Mouse (Mus musculus) hindbrain, embryonic 13.5 days (tissue): ENCODE measurements around the gene Eef2kmt. TPM values are rescaled to one million over a fixed set of nuclear protein-coding genes. Genes with fewer than 3 reads are reported as not detected.

ENCODE experiments used
- ATAC-seq: fragments of 200-750 bp; cut with Nextera tagmentation; 2 replicates; pipeline ENCODE4 v1.8.0; 2017; ENCODE audit warnings: moderate TSS enrichment; ENCODE audit not compliant: low FRiP score
- H3K27ac ChIP-seq: fragments of 300-500 bp; sonication (generic); 2 replicates; pipeline ENCODE4 v1.5.1; 2015; ENCODE audit warnings: inconsistent platforms, mild to moderate bottlenecking, moderate library complexity
- H3K27me3 ChIP-seq: fragments of 300-500 bp; sonication (generic); 2 replicates; pipeline ENCODE4 v1.6.1; 2015; ENCODE audit warnings: mild to moderate bottlenecking, inconsistent platforms
- H3K36me3 ChIP-seq: fragments of 300-500 bp; sonication (generic); 2 replicates; pipeline ENCODE4 v1.6.1; 2015; ENCODE audit warnings: mild to moderate bottlenecking, inconsistent platforms
- H3K4me1 ChIP-seq: fragments of 300-500 bp; sonication (generic); replicated peaks from 2 replicates; pipeline ENCODE4 v1.6.1; 2015; ENCODE audit warnings: inconsistent platforms
- H3K4me2 ChIP-seq: fragments of 300-500 bp; sonication (generic); 2 replicates; pipeline ENCODE4 v1.6.1; 2015; ENCODE audit warnings: inconsistent platforms, mild to moderate bottlenecking, moderate library complexity
- H3K4me3 ChIP-seq: fragments of 300-500 bp; sonication (generic); 2 replicates; pipeline ENCODE4 v1.5.1; 2015; ENCODE audit warnings: mild to moderate bottlenecking, inconsistent platforms
- H3K9ac ChIP-seq: fragments of 300-500 bp; sonication (generic); 2 replicates; pipeline ENCODE4 v1.6.1; 2015; ENCODE audit warnings: mild to moderate bottlenecking, inconsistent platforms
- H3K9me3 ChIP-seq: fragments of 300-500 bp; sonication (generic); 2 replicates; pipeline ENCODE4 v1.6.1; 2016; ENCODE audit warnings: inconsistent platforms
- WGBS: fragments of 180-500 bp; shearing (Covaris S2); methylation state at CpG from one replicate; pipeline ENCODE4 v1.1.7; 2015; 5-methylcytosine and 5-hydroxymethylcytosine counted together
- polyA plus RNA-seq: library from polyadenylated mRNA; unstranded; fragments of >200 nt; fragmentation: Nextera tagmentation; extraction: Ambion mirVana; gene quantifications from 2 replicates; pipeline ENCODE4 v1.2.1, GENCODE M21; 2015

The Eef2kmt gene
- polyA plus RNA-seq, 1 experiment from 2014 or later: 11.4 TPM

DNA sequence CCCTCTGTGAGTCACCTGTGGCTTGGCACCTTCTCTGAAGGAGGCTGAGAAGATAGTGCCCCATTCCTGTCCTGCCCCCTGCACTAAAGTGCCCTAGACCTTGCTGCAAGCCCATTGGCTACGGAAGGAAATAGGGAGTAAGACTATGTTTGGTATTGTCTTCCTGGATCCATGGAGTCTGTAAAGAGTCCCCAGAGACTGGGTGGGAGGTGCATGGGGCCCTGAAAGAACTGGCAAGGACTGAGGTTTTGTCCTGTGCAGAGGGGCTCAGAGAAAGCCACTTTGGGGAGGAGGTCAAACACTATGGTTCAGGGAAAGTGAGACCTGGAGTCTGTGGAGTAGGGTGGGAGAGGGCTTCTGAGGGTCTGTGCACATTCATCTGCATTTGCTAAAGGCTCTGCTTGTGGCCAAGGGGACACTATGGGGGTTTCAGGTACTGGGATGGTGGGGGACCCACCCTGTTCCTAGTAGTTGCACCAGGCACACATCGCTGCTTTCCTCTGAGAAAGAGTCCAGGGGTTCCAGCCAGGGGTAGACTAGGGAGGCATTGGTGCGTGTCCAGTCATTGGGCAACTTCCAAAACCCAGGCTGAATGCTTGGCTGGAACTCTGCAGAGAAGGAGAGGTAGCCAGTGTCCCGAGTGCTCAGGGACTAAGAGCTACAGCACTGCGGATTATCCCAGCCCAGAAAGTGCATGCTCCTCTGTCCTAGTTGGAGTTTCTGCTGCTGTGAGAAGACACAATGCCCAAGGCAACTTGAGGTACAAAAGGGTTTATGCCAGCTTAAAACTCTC, 38.2 kb downstream of the Eef2kmt start:
- no peak overlapping the region for H3K27ac ChIP-seq
- H3K4me2 ChIP-seq: no peak overlapping the region
- WGBS: 73% methylated on average over 5 of the region's 5 CpGs
- no peaks in the 10 kb centered on the region for H3K36me3 ChIP-seq
- no peaks in the 10 kb centered on the region for H3K4me1 ChIP-seq
- ATAC-seq: no peak
- H3K27me3 ChIP-seq: peaks cover 28% of the 10 kb centered on the region; the same call in 1 of the 2 replicates
- no peak overlapping the region for H3K9ac ChIP-seq
- H3K4me3 ChIP-seq: no peak overlapping the region
- no peaks in the 10 kb centered on the region for H3K9me3 ChIP-seq

DNA sequence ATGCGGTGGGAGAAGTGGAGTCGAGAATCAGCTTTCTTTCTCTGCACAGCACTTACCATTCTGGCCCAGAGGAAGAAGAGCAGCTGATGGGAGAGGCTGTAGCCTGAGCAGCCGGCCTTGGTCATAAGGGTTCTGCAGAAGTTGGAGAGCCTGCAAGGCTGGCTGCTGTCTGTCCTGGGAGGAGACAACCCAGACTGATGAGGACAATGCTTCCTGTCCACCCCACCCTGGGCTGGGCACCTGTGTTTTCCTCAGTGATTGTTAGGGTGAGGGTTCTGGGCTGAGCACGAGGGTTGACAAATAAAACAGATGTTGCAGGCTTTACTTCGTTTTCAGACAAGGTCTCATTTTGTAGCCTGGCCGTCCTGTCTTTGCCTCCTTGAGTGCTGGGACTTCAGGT, 39.1 kb downstream of the Eef2kmt start:
- Histone ChIP-seq H3K27ac (no peak overlapping the region), H3K9me3 (no peaks in the 10 kb centered on the region), H3K4me2 (no peak overlapping the region), H3K36me3 (no peaks in the 10 kb centered on the region), H3K27me3 (peaks cover 23% of the 10 kb centered on the region; the same call in 1 of the 2 replicates), H3K4me3 (no peak overlapping the region), H3K4me1 (no peaks in the 10 kb centered on the region), H3K9ac (no peak overlapping the region)
- ATAC-seq: no peak
- 73% methylated on average over 6 of the region's 6 CpGs for WGBS

DNA sequence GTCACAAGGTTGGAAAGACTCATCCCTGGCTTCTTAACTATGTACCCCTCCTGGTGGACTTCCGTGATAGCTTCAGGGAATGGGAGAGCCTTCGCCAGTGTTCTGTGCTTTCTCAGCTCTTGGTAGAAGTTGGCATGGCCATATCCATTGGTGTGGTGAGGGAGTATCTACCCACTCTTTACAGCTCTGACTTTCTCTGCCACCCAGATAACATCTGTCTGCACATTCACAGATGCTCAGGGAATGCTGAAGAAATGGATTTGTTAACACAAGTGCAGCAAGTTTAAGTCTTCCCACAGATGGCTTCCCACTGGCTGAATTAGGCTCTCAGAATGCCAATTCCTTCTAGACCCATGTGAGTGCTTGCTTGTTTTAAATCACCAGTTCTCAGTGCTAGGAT, 41.7 kb downstream of the Eef2kmt start:
- Histone ChIP-seq H3K4me1 (no peaks in the 10 kb centered on the region), H3K9ac (no peak overlapping the region), H3K4me2 (no peak overlapping the region), H3K27ac (no peak overlapping the region), H3K9me3 (no peaks in the 10 kb centered on the region), H3K36me3 (no peaks in the 10 kb centered on the region), H3K4me3 (no peak overlapping the region), H3K27me3 (0 out of 2 replicates have a peak, but pooled peaks cover 23% of the 10 kb centered on the region)
- ATAC-seq: no peak
- WGBS: 95% methylated on average over 2 of the region's 2 CpGs

DNA sequence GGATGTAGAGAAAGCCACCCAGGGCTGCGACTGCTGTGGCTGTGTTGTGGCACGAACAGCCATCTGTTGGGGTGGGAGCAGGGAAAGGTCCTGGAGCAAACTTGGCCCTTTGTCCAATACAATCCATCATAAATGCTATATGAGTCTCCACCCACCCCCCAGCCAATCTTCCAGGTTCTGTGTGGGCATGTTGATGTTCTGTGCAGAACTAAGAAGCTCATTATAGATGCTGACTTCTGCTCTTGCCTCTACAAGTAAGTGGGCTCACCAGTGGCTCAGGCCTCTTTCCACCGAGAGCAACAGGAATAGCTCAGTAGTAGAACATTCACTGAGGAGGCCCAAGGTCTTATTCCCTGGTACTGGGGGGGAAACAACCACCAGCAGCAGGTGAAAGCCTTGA, 43.6 kb downstream of the Eef2kmt start:
- ATAC-seq: no peak
- no peak overlapping the region for H3K27ac ChIP-seq
- no peak overlapping the region for H3K9ac ChIP-seq
- H3K4me3 ChIP-seq: no peak overlapping the region
- 0 out of 2 replicates have a peak, but pooled peaks cover 13% of the 10 kb centered on the region for H3K27me3 ChIP-seq
- no peak overlapping the region for H3K4me2 ChIP-seq
- no peaks in the 10 kb centered on the region for H3K36me3 ChIP-seq
- H3K4me1 ChIP-seq: no peaks in the 10 kb centered on the region
- 86% methylated on average over 3 of the region's 3 CpGs for WGBS
- no peaks in the 10 kb centered on the region for H3K9me3 ChIP-seq

DNA sequence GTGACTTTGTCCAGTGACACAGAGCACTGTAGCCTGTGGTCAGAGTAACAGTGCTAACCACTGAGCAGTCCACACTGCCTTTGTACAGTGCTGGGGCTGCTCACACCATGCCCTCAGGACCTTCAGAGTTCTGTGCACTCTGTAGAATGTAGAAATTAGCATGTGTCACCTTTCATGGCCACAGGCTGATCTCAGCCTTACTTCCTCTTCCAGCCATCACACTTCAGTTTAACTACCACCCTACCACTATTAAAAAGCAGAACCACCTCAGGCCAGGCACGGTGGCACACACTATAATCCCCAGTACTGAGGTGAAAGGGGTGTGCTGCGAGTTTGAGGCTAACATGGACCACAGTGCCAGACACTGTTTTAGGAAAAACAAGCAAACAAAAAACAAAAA, 45.4 kb downstream of the Eef2kmt start:
- Histone ChIP-seq H3K4me1 (no peaks in the 10 kb centered on the region), H3K27ac (no peak overlapping the region), H3K4me2 (no peak overlapping the region), H3K27me3 (peaks cover 11% of the 10 kb centered on the region; the same call in 1 of the 2 replicates), H3K36me3 (no peaks in the 10 kb centered on the region), H3K4me3 (no peak overlapping the region), H3K9ac (no peak overlapping the region), H3K9me3 (no peaks in the 10 kb centered on the region)
- ATAC-seq: no peak
- 81% methylated on average over 2 of the region's 2 CpGs for WGBS

DNA sequence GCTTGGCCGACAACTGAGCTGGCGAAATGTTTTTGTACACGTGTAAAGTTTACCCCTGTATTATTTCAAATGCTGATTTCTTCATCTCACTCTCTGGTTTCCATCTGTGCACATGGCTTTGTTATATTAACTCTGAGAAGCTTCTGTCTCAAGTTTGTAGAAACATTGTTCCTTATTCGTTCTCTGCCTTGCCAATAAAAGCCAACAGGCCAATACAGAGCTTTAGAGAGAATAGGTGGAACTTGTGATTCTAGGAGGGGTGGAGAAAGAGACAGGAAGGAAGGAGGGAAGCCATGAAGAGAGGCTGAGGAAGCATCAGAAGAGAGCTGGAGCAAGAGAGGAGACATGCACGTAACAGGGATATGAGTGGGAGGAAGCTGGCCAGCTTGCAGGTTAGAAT, 49.7 kb downstream of the Eef2kmt start:
- 80% methylated on average over 5 of the region's 5 CpGs for WGBS
- no peak overlapping the region for H3K9ac ChIP-seq
- H3K4me2 ChIP-seq: no peak overlapping the region
- H3K9me3 ChIP-seq: no peaks in the 10 kb centered on the region
- H3K4me3 ChIP-seq: no peak overlapping the region
- peaks cover 17% of the 10 kb centered on the region for H3K4me1 ChIP-seq
- peaks cover 19% of the 10 kb centered on the region for H3K27me3 ChIP-seq
- no peak overlapping the region for H3K27ac ChIP-seq
- H3K36me3 ChIP-seq: no peaks in the 10 kb centered on the region
- no peak for ATAC-seq

DNA sequence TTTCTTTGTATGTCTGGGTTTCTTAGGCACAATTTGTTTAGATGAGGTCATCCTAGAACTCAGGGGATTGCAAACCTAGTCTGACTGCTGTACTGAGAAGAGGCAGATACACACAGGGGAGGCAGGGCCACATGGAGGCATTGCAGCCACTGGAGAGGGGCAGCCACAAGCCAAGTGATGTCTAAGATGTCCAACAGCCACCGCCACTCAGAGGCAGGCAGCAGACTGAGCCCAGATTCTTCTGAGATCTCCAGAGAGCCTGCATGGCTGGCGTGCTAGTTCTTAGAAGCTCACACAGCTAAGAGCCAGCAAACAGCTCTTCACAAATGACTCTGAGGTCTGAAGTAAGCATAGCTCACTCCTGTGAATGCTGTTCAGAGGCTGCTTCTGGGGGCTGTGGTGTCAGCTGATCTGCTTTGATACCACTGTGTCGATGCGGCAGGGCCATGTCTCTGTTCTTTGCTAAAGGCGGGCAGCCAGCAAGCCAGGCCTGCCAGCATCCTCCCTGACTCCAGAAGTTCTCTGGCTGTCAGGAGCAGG, 50.3 kb downstream of the Eef2kmt start:
- peaks cover 19% of the 10 kb centered on the region for H3K27me3 ChIP-seq
- H3K27ac ChIP-seq: no peak overlapping the region
- 90% methylated on average over 5 of the region's 5 CpGs for WGBS
- no peak overlapping the region for H3K9ac ChIP-seq
- no peaks in the 10 kb centered on the region for H3K9me3 ChIP-seq
- H3K4me3 ChIP-seq: no peak overlapping the region
- peaks cover 17% of the 10 kb centered on the region for H3K4me1 ChIP-seq
- ATAC-seq: no peak
- H3K36me3 ChIP-seq: peaks cover under 1% of the 10 kb centered on the region; the same call in 1 of the 2 replicates
- H3K4me2 ChIP-seq: no peak overlapping the region

DNA sequence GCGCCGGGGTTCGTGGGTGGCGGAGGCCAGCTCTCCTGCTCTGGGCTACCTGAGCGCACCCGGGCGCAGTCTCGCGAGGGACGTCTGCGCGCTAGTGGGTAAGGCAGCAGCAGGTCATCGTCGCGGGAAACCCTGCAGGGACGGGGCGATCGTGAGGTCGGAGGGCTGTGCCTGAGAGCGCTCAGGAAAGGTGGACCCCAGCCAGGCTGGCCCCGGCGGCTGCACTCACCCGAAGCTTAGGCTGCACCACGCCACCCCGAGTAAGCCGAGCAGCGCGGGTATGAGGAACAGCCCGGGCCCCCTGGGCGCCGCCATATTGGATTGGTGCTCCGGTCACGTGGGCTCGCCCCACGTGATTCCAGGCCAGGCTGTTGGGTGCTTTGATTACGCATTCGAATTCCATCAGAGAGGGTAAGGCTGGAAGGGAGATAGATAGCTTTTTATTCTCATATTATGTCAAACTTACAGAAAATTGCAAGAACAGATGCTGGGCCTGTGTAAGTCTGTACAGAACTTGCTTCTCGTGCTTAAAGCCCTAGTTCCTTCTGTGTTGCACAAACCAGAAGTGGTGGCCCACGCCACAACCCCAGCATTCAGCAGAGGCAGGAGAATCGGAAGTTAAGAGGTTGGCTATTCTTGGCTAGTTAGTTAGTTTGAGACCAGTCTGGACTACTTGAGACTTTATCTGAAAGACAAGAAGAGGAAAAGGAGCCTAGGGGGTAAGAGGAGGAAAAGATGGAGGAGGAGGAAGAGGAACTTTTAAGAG, 51.9 kb downstream of the Eef2kmt start, which contains the start of gene Nagpa:
Gene Nagpa, minus strand, starts transcription at position 345 of the 766 bp plus-strand sequence.
- Histone ChIP-seq H3K4me1 (peaks cover 17% of the 10 kb centered on the region), H3K9ac (peak within 1 kb of the TSS; percentile 71), H3K4me2 (peak within 1 kb of the TSS; percentile 91), H3K9me3 (no peaks in the 10 kb centered on the region), H3K27me3 (peaks cover 15% of the 10 kb centered on the region), H3K36me3 (peaks cover 14% of the 10 kb centered on the region), H3K4me3 (peak within 1 kb of the TSS; percentile 73), H3K27ac (no peak within 1 kb of the TSS)
- WGBS: 5% methylated on average over 38 of the region's 40 CpGs
- ATAC-seq: peak; percentile 94

DNA sequence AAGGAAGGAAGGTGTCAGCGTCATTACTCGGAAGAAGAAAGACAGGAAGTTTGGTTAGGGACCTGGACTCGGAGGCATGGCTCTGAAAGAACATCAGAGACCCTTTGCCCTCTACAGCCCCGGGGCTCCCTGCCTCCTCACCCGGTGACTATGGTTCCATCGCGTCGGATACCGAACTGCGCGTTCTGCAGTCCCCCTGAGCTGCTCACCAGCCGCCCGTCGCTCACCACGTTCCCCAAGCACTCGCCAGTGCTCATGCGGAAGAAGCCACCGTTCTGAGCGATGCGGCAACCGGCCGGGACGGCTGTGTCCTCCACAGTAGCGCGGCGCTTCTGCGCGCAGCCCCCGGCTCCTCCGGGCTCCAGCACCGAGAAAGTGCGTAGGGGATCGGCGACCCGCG, 52.6 kb downstream of the Eef2kmt start:
- H3K27ac ChIP-seq: no peak overlapping the region
- H3K4me1 ChIP-seq: peaks cover 17% of the 10 kb centered on the region
- H3K4me2 ChIP-seq: peak overlapping the region; percentile 91
- no peak; the same call in none of the 2 replicates for ATAC-seq
- H3K9ac ChIP-seq: peak overlapping the region; percentile 71
- peak overlapping the region; percentile 73 for H3K4me3 ChIP-seq
- 2% methylated on average over 36 of the region's 36 CpGs for WGBS
- no peaks in the 10 kb centered on the region for H3K9me3 ChIP-seq
- peaks cover 13% of the 10 kb centered on the region for H3K27me3 ChIP-seq
- H3K36me3 ChIP-seq: peaks cover 19% of the 10 kb centered on the region

DNA sequence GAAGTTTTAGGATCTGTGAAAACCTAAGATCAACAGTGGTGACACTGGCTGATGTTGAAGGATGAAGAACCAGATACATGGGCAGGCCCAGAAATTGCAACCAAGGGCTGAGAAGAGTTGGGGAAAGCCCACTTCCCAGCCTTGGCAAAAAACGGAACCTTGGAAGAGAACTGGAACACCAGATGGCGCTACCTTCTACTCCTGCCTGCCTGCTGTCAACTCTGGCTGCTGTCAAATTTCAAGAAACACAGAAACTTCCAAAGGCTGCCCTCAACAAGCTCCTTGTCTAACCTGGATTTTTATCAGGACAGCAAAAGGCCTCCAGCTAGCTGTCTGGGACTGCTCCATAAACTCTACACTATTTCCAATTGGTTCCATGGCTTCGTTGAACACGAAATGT, 53.1 kb downstream of the Eef2kmt start:
- no peak for ATAC-seq
- WGBS: 13% methylated on average over 4 of the region's 4 CpGs
- Histone ChIP-seq H3K4me2 (peak overlapping the region; percentile 91), H3K27me3 (peaks cover 13% of the 10 kb centered on the region), H3K4me3 (peak overlapping the region; percentile 73), H3K9me3 (no peaks in the 10 kb centered on the region), H3K4me1 (peaks cover 17% of the 10 kb centered on the region), H3K9ac (no peak overlapping the region), H3K36me3 (peaks cover 20% of the 10 kb centered on the region), H3K27ac (no peak overlapping the region)

DNA sequence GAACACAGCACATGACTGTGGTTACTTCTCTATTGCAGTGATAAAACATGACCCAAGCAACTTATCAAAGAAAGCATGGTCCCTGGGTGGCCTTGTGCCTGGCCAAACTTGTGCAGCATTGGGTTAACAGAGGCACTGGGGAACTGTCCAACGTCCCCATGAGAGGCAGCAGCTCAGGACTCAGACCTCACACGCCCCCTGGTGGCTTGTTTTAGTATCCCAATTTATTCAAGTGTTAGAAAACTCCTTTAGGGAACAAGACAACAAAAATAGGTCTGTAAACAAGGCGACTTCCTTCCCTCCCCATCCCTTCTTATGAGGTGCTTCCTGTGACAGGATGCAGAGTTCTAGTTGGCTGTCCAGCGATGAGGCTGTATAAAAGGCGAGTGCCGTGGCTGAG, 60.7 kb downstream of the Eef2kmt start:
- Histone ChIP-seq H3K9ac (no peak overlapping the region), H3K27ac (no peak overlapping the region), H3K4me1 (no peaks in the 10 kb centered on the region), H3K4me3 (no peak overlapping the region), H3K9me3 (no peaks in the 10 kb centered on the region), H3K4me2 (no peak overlapping the region), H3K27me3 (no peaks in the 10 kb centered on the region), H3K36me3 (peaks cover 26% of the 10 kb centered on the region)
- no peak for ATAC-seq
- WGBS: 34% methylated on average over 6 of the region's 6 CpGs
